ENCODE assay signal across 23 mouse cellular contexts in the genomic region with DNA sequence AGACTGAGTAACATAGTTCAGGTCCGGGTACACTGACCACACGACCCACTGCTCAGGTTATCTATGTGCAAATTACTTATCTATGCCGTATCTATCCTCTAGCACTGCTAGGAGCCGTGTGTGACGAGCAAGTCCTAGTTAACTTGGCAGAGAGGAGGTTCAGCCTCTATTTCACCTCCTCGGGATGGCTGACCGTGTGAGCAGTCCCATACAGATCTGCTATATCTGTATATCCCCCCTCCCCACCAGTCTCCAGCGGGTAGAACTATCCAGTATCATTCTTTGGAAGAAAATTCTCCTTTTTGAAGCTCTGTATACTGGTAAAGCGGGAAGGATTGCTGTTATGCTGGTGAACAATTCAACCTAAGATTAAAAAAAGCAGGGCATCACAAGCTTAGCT.
DNase-seq lines count a peak whose midpoint lies in the region; ATAC-seq and TF ChIP-seq lines count a peak whose summit lies in the region.
"Had no signal": no experiment of that assay in that cellular context is flagged by ENCODE, and none has a peak within 500 bp of the region (broad histone marks: within the 10 kb centered on the region; RNA-seq: fewer than 3 reads in every experiment).

No protein-coding gene starts in this region.

- no peak overlapping the region for H3K4me2 ChIP-seq in forebrain, postnatal 0 days (ENCODE audit: low read depth)
- H3K4me2 ChIP-seq in kidney, embryonic 14.5 days (replicated peaks; ENCODE audit: low read depth, low read length): no peak overlapping the region
- H3K4me2 ChIP-seq in forebrain, embryonic 11.5 days (ENCODE audit: low read depth, low read length, severe bottlenecking): no peak overlapping the region
- no peak overlapping the region for H3K4me2 ChIP-seq in forebrain, embryonic 16.5 days (ENCODE audit: low read length)
- H3K4me2 ChIP-seq: heart, embryonic 13.5 days; intestine, embryonic 15.5 days; liver, embryonic 12.5 days; midbrain, embryonic 15.5 days had no signal

- H3K4me3 ChIP-seq in forebrain, embryonic 10.5 days: no peak overlapping the region
- H3K4me3 ChIP-seq in forebrain, postnatal 0 days (ENCODE audit: low read depth, low read length): no peak overlapping the region
- H3K4me3 ChIP-seq in kidney, embryonic 14.5 days (ENCODE audit: low read length): no peak overlapping the region
- H3K4me3 ChIP-seq in forebrain, embryonic 11.5 days (ENCODE audit: low read depth, low read length): no peak overlapping the region
- H3K4me3 ChIP-seq in forebrain, embryonic 16.5 days (replicated peaks; ENCODE audit: low read length): no peak overlapping the region
- H3K4me3 ChIP-seq: gastrocnemius, adult 2 months; heart, embryonic 13.5 days; intestine, embryonic 15.5 days; liver, embryonic 12.5 days; midbrain, embryonic 10.5 days; midbrain, embryonic 15.5 days had no signal

- no peaks in the 10 kb centered on the region for H3K9me3 ChIP-seq in forebrain, embryonic 10.5 days
- H3K9me3 ChIP-seq in forebrain, postnatal 0 days (ENCODE audit: low read length): no peaks in the 10 kb centered on the region
- no peaks in the 10 kb centered on the region for H3K9me3 ChIP-seq in kidney, embryonic 14.5 days (ENCODE audit: control insufficient read depth, low read length)
- H3K9me3 ChIP-seq in forebrain, embryonic 11.5 days (ENCODE audit: control insufficient read depth, low read length): no peaks in the 10 kb centered on the region
- no peaks in the 10 kb centered on the region for H3K9me3 ChIP-seq in forebrain, embryonic 16.5 days (ENCODE audit: control insufficient read depth, low read length)
- H3K9me3 ChIP-seq: heart, embryonic 13.5 days; intestine, embryonic 15.5 days; liver, embryonic 12.5 days; midbrain, embryonic 10.5 days; midbrain, embryonic 15.5 days had no signal

- WGBS in forebrain, embryonic 10.5 days: 85% methylated on average over 9 of the region's 9 CpGs
- WGBS in forebrain, postnatal 0 days: 50% methylated on average over 9 of the region's 9 CpGs
- 73% methylated on average over 9 of the region's 9 CpGs for WGBS in kidney, embryonic 14.5 days
- WGBS in forebrain, embryonic 11.5 days: 80% methylated on average over 9 of the region's 9 CpGs
- 53% methylated on average over 9 of the region's 9 CpGs for WGBS in forebrain, embryonic 16.5 days

- no peak overlapping the region for H3K9ac ChIP-seq in forebrain, postnatal 0 days
- H3K9ac ChIP-seq in kidney, embryonic 14.5 days (ENCODE audit: low read depth, low read length): no peak overlapping the region
- no peak overlapping the region for H3K9ac ChIP-seq in forebrain, embryonic 11.5 days (ENCODE audit: low read length)
- H3K9ac ChIP-seq in forebrain, embryonic 16.5 days (replicated peaks; ENCODE audit: low read depth, low read length): no peak overlapping the region
- H3K9ac ChIP-seq: heart, embryonic 13.5 days; intestine, embryonic 15.5 days; liver, embryonic 12.5 days; liver, postnatal 0 days; midbrain, embryonic 15.5 days had no signal

- no peak for TF ChIP-seq CTCF in forebrain, postnatal 0 days (IDR thresholded peaks at IDR 0.05; ENCODE audit: low read depth)

- no peaks in the 10 kb centered on the region for H3K36me3 ChIP-seq in forebrain, embryonic 10.5 days (replicated peaks)
- no peaks in the 10 kb centered on the region for H3K36me3 ChIP-seq in forebrain, postnatal 0 days (ENCODE audit: insufficient read depth)
- H3K36me3 ChIP-seq in kidney, embryonic 14.5 days (ENCODE audit: control insufficient read depth, insufficient read depth, low read length): no peaks in the 10 kb centered on the region
- H3K36me3 ChIP-seq in forebrain, embryonic 11.5 days (ENCODE audit: control insufficient read depth, insufficient read depth, low read length): no peaks in the 10 kb centered on the region
- no peaks in the 10 kb centered on the region for H3K36me3 ChIP-seq in forebrain, embryonic 16.5 days (ENCODE audit: control insufficient read depth, insufficient read depth)
- H3K36me3 ChIP-seq: heart, embryonic 13.5 days; intestine, embryonic 15.5 days; liver, embryonic 12.5 days; midbrain, embryonic 10.5 days; midbrain, embryonic 15.5 days had no signal

- H3K4me1 ChIP-seq in forebrain, embryonic 10.5 days: peaks cover 15% of the 10 kb centered on the region
- 0 out of 2 replicates have a peak, but pooled peaks cover 6% of the 10 kb centered on the region for H3K4me1 ChIP-seq in forebrain, postnatal 0 days (ENCODE audit: insufficient read depth)
- 0 out of 2 replicates have a peak, but pooled peaks cover 4% of the 10 kb centered on the region for H3K4me1 ChIP-seq in kidney, embryonic 14.5 days (ENCODE audit: control insufficient read depth, insufficient read depth, low read length)
- no peaks in the 10 kb centered on the region for H3K4me1 ChIP-seq in forebrain, embryonic 11.5 days (replicated peaks; ENCODE audit: control insufficient read depth, insufficient read depth, low read length)
- H3K4me1 ChIP-seq in forebrain, embryonic 16.5 days (replicated peaks; ENCODE audit: control insufficient read depth, insufficient read depth, low read length): peaks cover 17% of the 10 kb centered on the region
- H3K4me1 ChIP-seq: liver, embryonic 12.5 days had no signal

- H3K27ac ChIP-seq in forebrain, embryonic 10.5 days: peak overlapping the region; percentile 44; the same call in 1 of the 2 replicates
- H3K27ac ChIP-seq in forebrain, postnatal 0 days (ENCODE audit: low read depth, low read length): no peak overlapping the region
- H3K27ac ChIP-seq in kidney, embryonic 14.5 days (ENCODE audit: low read depth, low read length): no peak overlapping the region
- no peak overlapping the region for H3K27ac ChIP-seq in forebrain, embryonic 11.5 days (ENCODE audit: low read depth, low read length)
- H3K27ac ChIP-seq in forebrain, embryonic 16.5 days (ENCODE audit: low read length): peak overlapping the region; percentile 5; the same call in 1 of the 2 replicates
- H3K27ac ChIP-seq: gastrocnemius, adult 2 months; heart, embryonic 13.5 days; intestine, embryonic 15.5 days; liver, embryonic 12.5 days; midbrain, embryonic 10.5 days; midbrain, embryonic 15.5 days had no signal

- H3K27me3 ChIP-seq in forebrain, embryonic 10.5 days (ENCODE audit: poor library complexity, severe bottlenecking): no peaks in the 10 kb centered on the region
- H3K27me3 ChIP-seq in forebrain, postnatal 0 days (ENCODE audit: insufficient read depth, low read length): no peaks in the 10 kb centered on the region
- H3K27me3 ChIP-seq in kidney, embryonic 14.5 days (ENCODE audit: control insufficient read depth, insufficient read depth, low read length): no peaks in the 10 kb centered on the region
- H3K27me3 ChIP-seq in forebrain, embryonic 11.5 days (ENCODE audit: control insufficient read depth, insufficient read depth, low read length): no peaks in the 10 kb centered on the region
- H3K27me3 ChIP-seq in forebrain, embryonic 16.5 days (replicated peaks; ENCODE audit: control insufficient read depth, insufficient read depth, low read length): no peaks in the 10 kb centered on the region
- H3K27me3 ChIP-seq: CH12.LX; heart, embryonic 13.5 days; intestine, embryonic 15.5 days; liver, embryonic 12.5 days; midbrain, embryonic 15.5 days had no signal

- ATAC-seq in forebrain, postnatal 0 days: no peak; the same call in 1 of the 2 replicates
- ATAC-seq in kidney, embryonic 14.5 days (ENCODE audit: low FRiP score, low TSS enrichment): peak; percentile 24; the same call in 1 of the 2 replicates
- ATAC-seq in forebrain, embryonic 11.5 days (replicated peaks; ENCODE audit: low FRiP score): peak; percentile 19
- ATAC-seq in forebrain, embryonic 16.5 days: peak; percentile 21
- ATAC-seq: intestine, embryonic 15.5 days; liver, embryonic 12.5 days; liver, postnatal 0 days; midbrain, embryonic 15.5 days had no signal

- DNase-seq in forebrain, embryonic 10.5 days (ENCODE audit: extremely low spot score, low spot score): no peak
- no peak for DNase-seq in forebrain, postnatal 0 days
- no peak for DNase-seq in kidney, adult 18-20 months
- DNase-seq in forebrain, embryonic 11.5 days (ENCODE audit: low spot score): no peak
- no peak for DNase-seq in liver
- DNase-seq in ovary, postnatal 14 days (ENCODE audit: low spot score): no peak
- DNase-seq: adrenal gland, adult 8-10 months; cerebellum, adult 8-10 months; cerebellum, postnatal 25 days; gastrocnemius, adult 2 months; gastrocnemius, postnatal 36 days; heart, postnatal 10 days; kidney, adult 8-10 months; liver, postnatal 0 days; right cerebral cortex, postnatal 14 days had no signal

Comparison
In these comparisons a context has a peak if more than half of its experiments do, and no peak if none do; other contexts are left out.
1. H3K27ac ChIP-seq: peak in forebrain, embryonic 10.5 days (single experiment) and forebrain, embryonic 16.5 days (single experiment); none in forebrain, postnatal 0 days (single experiment), kidney, embryonic 14.5 days (single experiment) and forebrain, embryonic 11.5 days (single experiment).